Mouse (Mus musculus): ENCODE measurements around the gene Grem1. TPM values are rescaled to one million over a fixed set of nuclear protein-coding genes. Genes with fewer than 3 reads are reported as not detected.

Gene Grem1
- polyA plus RNA-seq, 1 experiment from 2014 or later: 3.3 TPM

DNA sequence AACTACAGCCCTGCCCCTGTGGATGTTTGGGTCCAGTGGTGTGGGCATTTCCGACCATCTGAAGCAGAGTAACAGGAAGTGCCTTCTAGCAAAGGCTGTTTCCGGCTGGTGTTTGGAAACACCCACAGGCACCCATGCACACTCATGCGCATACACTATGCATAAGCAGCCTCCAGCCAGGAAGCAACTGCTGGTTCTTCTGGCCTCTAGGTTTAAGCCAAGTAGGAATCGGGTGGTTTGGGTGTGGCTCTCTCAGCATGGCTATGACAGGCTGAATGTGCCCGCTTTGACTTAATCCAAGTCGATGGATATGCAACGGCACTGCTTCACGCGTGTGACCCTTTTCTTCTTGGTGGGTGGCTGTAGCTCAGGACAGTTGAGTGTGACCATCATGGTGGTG lies 9.1 kb downstream of the Grem1 start:
- H3K4me2 ChIP-seq (replicated peaks): no peak overlapping the region
- H3K36me3 ChIP-seq: no peaks in the 10 kb centered on the region
- H3K9ac ChIP-seq: no peak overlapping the region
- H3K27me3 ChIP-seq: peaks cover 5% of the 10 kb centered on the region
- no peak overlapping the region for H3K27ac ChIP-seq
- ATAC-seq (ENCODE audit: low FRiP score, low read depth): no peak
- WGBS: 90% methylated on average over 9 of the region's 9 CpGs
- H3K4me3 ChIP-seq: no peak overlapping the region
- H3K4me1 ChIP-seq: no peaks in the 10 kb centered on the region
- H3K9me3 ChIP-seq: no peaks in the 10 kb centered on the region

- Histone ChIP-seq H3K9me3 (no peaks in the 10 kb centered on the region), H3K4me2 (replicated peaks) (no peak overlapping the region), H3K36me3 (no peaks in the 10 kb centered on the region), H3K27ac (no peak overlapping the region), H3K9ac (no peak overlapping the region), H3K4me1 (no peaks in the 10 kb centered on the region), H3K4me3 (no peak overlapping the region), H3K27me3 (no peaks in the 10 kb centered on the region)
- 94% methylated on average over 3 of the region's 3 CpGs for WGBS
- ATAC-seq (ENCODE audit: low FRiP score, low read depth): no peak
Observed at GRCm38 (mm10) chr2:113728581-113728980, 29.9 kb downstream of the Grem1 start.

- no peak overlapping the region for H3K4me3 ChIP-seq
- H3K9ac ChIP-seq: no peak overlapping the region
- H3K27me3 ChIP-seq: no peaks in the 10 kb centered on the region
- no peaks in the 10 kb centered on the region for H3K9me3 ChIP-seq
- no peak for ATAC-seq (ENCODE audit: low FRiP score, low read depth)
- H3K27ac ChIP-seq: no peak overlapping the region
- H3K4me2 ChIP-seq (replicated peaks): no peak overlapping the region
- H3K36me3 ChIP-seq: no peaks in the 10 kb centered on the region
- 42% methylated on average over 2 of the region's 2 CpGs for WGBS
- 0 out of 2 replicates have a peak, but pooled peaks cover 3% of the 10 kb centered on the region for H3K4me1 ChIP-seq
Observed at GRCm38 (mm10) chr2:113714801-113715200, 43.6 kb downstream of the Grem1 start.

- H3K27ac ChIP-seq: no peak overlapping the region
Observed at GRCm38 (mm10) chr2:113713406-113713805, 45.0 kb downstream of the Grem1 start.

GRCm38 (mm10) chr2:113707507-113707906 lies 50.9 kb downstream of the Grem1 start:
- no peak for ATAC-seq (ENCODE audit: low FRiP score, low read depth)
- Histone ChIP-seq H3K36me3 (no peaks in the 10 kb centered on the region), H3K4me1 (no peaks in the 10 kb centered on the region), H3K4me3 (no peak overlapping the region), H3K4me2 (replicated peaks) (no peak overlapping the region), H3K27me3 (no peaks in the 10 kb centered on the region), H3K9ac (no peak overlapping the region), H3K9me3 (peaks cover 3% of the 10 kb centered on the region; the same call in 1 of the 2 replicates), H3K27ac (no peak overlapping the region)
- 67% methylated on average over 4 of the region's 4 CpGs for WGBS

More at GRCm38 (mm10) chr2:113713406-113713805, 45.0 kb downstream of the Grem1 start:
- H3K9ac ChIP-seq: no peak overlapping the region
- no peaks in the 10 kb centered on the region for H3K27me3 ChIP-seq
- H3K9me3 ChIP-seq: peaks cover 3% of the 10 kb centered on the region; the same call in 1 of the 2 replicates
- no peak for ATAC-seq (ENCODE audit: low FRiP score, low read depth)
- WGBS: 52% methylated on average over 2 of the region's 2 CpGs
- H3K4me3 ChIP-seq: no peak overlapping the region
- no peak overlapping the region for H3K4me2 ChIP-seq (replicated peaks)
- H3K36me3 ChIP-seq: no peaks in the 10 kb centered on the region
- 0 out of 2 replicates have a peak, but pooled peaks cover 3% of the 10 kb centered on the region for H3K4me1 ChIP-seq

DNA sequence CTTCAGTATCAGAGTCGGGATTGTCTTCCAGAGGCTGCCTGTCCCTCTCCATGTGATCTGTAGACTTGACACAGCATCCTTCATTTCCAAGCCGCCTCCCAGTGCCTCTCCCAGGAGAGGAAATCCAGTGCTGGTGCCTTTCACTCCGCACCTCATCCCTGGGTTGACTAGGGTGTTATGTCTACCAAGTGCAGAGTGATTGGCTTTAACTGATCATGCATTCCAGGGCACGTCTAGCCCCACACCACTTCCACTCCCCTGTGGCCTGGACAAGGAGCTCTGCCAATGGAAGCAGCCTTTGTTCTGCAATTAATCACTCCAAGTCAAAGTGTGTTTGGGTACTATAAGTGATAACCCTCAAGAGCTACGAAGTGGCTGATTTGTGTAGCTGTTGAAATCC lies 56.9 kb downstream of the Grem1 start:
- no peaks in the 10 kb centered on the region for H3K36me3 ChIP-seq
- no peak overlapping the region for H3K27ac ChIP-seq
- no peaks in the 10 kb centered on the region for H3K27me3 ChIP-seq
- no peaks in the 10 kb centered on the region for H3K9me3 ChIP-seq
- 0 out of 2 replicates have a peak, but pooled peaks cover 5% of the 10 kb centered on the region for H3K4me1 ChIP-seq
- WGBS: 80% methylated on average over 5 of the region's 5 CpGs
- H3K4me2 ChIP-seq (replicated peaks): no peak overlapping the region
- no peak for ATAC-seq (ENCODE audit: low FRiP score, low read depth)
- no peak overlapping the region for H3K4me3 ChIP-seq
- H3K9ac ChIP-seq: no peak overlapping the region

- 66% methylated on average over 5 of the region's 5 CpGs for WGBS
- ATAC-seq (ENCODE audit: low FRiP score, low read depth): no peak
Observed at GRCm38 (mm10) chr2:113696647-113697046, 61.8 kb downstream of the Grem1 start.

GRCm38 (mm10) chr2:113696222-113696621 lies 62.2 kb downstream of the Grem1 start:
- H3K4me1 ChIP-seq: peaks cover 20% of the 10 kb centered on the region
- no peaks in the 10 kb centered on the region for H3K9me3 ChIP-seq
- H3K4me3 ChIP-seq: no peak overlapping the region
- H3K36me3 ChIP-seq: no peaks in the 10 kb centered on the region
- no peak overlapping the region for H3K27ac ChIP-seq
- H3K9ac ChIP-seq: no peak overlapping the region
- ATAC-seq (ENCODE audit: low FRiP score, low read depth): no peak
- no peaks in the 10 kb centered on the region for H3K27me3 ChIP-seq
- H3K4me2 ChIP-seq (replicated peaks): no peak overlapping the region
- 66% methylated on average over 3 of the region's 3 CpGs for WGBS

More at GRCm38 (mm10) chr2:113696647-113697046, 61.8 kb downstream of the Grem1 start:
- Histone ChIP-seq H3K36me3 (no peaks in the 10 kb centered on the region), H3K27me3 (no peaks in the 10 kb centered on the region), H3K4me2 (replicated peaks) (no peak overlapping the region), H3K4me1 (peaks cover 20% of the 10 kb centered on the region), H3K9me3 (no peaks in the 10 kb centered on the region), H3K27ac (no peak overlapping the region), H3K4me3 (no peak overlapping the region), H3K9ac (no peak overlapping the region)

Other genes with a start within 250 kb of the Grem1 start
- 1.3 and 1.7 TPM in 2 replicates for gene Scg5, start 70.5 kb upstream of the Grem1 start, polyA plus RNA-seq (2015; fragmentation: Nextera tagmentation; extraction: Ambion mirVana)
- gene Arhgap11a, start 90.0 kb upstream of the Grem1 start, polyA plus RNA-seq (2015; fragmentation: Nextera tagmentation; extraction: Ambion mirVana): 25.1 and 27.0 TPM in 2 replicates